Mouse (Mus musculus) forebrain, embryonic 14.5 days (tissue): ENCODE results near the gene Stambpl1. TPM values are rescaled to one million over a fixed set of nuclear protein-coding genes. Genes with fewer than 3 reads are reported as not detected.

Source experiments
- ATAC-seq: fragments of 200-750 bp; cut with Nextera tagmentation; 2 replicates; pipeline ENCODE4 v1.8.0; 2017; ENCODE audit warnings: mild to moderate bottlenecking, moderate library complexity
- DNase-seq: peaks from one replicate; pipeline ENCODE4 v3.0.0-alpha.2; 2015; ENCODE audit warnings: low spot score
- H3K27ac ChIP-seq: fragments of 300-500 bp; sonication (generic); 2 replicates; pipeline ENCODE4 v1.5.1; 2014; ENCODE audit warnings: low read depth, mild to moderate bottlenecking, control low read depth, low read length, moderate library complexity
- H3K27me3 ChIP-seq: fragments of 300-500 bp; sonication (generic); replicated peaks from 2 replicates; pipeline ENCODE4 v1.6.1; 2014; ENCODE audit warnings: low read length, control low read depth, mixed read lengths; ENCODE audit not compliant: control insufficient read depth, insufficient read depth
- H3K36me3 ChIP-seq: fragments of 300-500 bp; sonication (generic); 2 replicates; pipeline ENCODE4 v1.6.1; 2014; ENCODE audit warnings: low read length, control low read depth; ENCODE audit not compliant: control insufficient read depth, insufficient read depth
- H3K4me1 ChIP-seq: fragments of 300-500 bp; sonication (generic); 2 replicates; pipeline ENCODE4 v1.6.1; 2014; ENCODE audit warnings: antibody characterized with exemption, low read length, control low read depth; ENCODE audit not compliant: control insufficient read depth, insufficient read depth
- H3K4me2 ChIP-seq: fragments of 300-500 bp; sonication (generic); 2 replicates; pipeline ENCODE4 v1.6.1; 2014; ENCODE audit warnings: mild to moderate bottlenecking, control low read depth, low read length
- H3K4me3 ChIP-seq: fragments of 300-500 bp; sonication (generic); 2 replicates; pipeline ENCODE4 v1.5.1; 2014; ENCODE audit warnings: low read depth, low read length, control low read depth
- H3K9ac ChIP-seq: fragments of 300-500 bp; sonication (generic); 2 replicates; pipeline ENCODE4 v1.6.1; 2014; ENCODE audit warnings: mild to moderate bottlenecking, low read length, control low read depth, moderate library complexity
- H3K9me3 ChIP-seq: fragments of 300-500 bp; sonication (generic); replicated peaks from 2 replicates; pipeline ENCODE4 v1.6.1; 2016; ENCODE audit warnings: low read length, control low read depth, mixed read lengths; ENCODE audit not compliant: control insufficient read depth
- WGBS: fragments of 180-500 bp; shearing (Covaris S2); extraction: QIAGEN DNeasy Blood & Tissue Kit; methylation state at CpG from one replicate; pipeline ENCODE4 v1.1.7; 2014; 5-methylcytosine and 5-hydroxymethylcytosine counted together
- polyA plus RNA-seq: library from polyadenylated mRNA; unstranded; fragments of >200 nt; fragmentation: Nextera tagmentation; extraction: Ambion mirVana; gene quantifications from 2 replicates; pipeline ENCODE4 v1.2.1, GENCODE M21; 2014

Gene Stambpl1
- 5.6 and 9.1 TPM in 2 replicates for polyA plus RNA-seq

- no peaks in the 10 kb centered on the region for H3K27me3 ChIP-seq
- WGBS = under 1% methylated on average over 61 of the region's 62 CpGs
- H3K9ac ChIP-seq = peak within 1 kb of the TSS; percentile 73
- H3K27ac ChIP-seq = no peak within 1 kb of the TSS
- H3K4me1 ChIP-seq = peaks cover 3% of the 10 kb centered on the region; the same call in 1 of the 2 replicates
- H3K36me3 ChIP-seq = no peaks in the 10 kb centered on the region
- DNase-seq = peak; percentile 50
- H3K9me3 ChIP-seq = no peaks in the 10 kb centered on the region
- H3K4me2 ChIP-seq = peak within 1 kb of the TSS; percentile 97
- ATAC-seq = peak; percentile 84
- H3K4me3 ChIP-seq = peak within 1 kb of the TSS; percentile 66
These were observed at the start of gene Stambpl1 for GRCm38 (mm10) chr19:34192008-34192963. Stambpl1 (plus strand) TSS chr19:34192229.

DNA sequence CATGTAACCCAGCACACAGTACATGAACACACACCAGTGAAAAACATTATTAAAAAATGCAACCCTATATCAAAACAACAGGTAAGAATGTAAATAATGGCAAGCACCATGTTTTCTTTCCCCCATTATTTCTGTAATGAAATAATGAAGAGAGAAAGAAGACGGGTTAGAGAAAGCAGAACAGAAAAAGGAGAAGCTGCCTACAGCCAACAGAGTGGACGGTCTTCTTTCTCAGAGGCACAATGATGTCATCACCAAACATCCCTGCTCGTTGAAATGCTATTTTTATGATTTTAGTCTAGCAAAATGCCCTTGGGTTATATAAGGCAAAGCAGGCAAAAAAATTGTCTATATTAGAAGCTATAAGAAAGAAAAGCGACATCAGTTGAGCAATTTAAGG lies 43.6 kb upstream of the Stambpl1 start:
- no peak for DNase-seq
- Histone ChIP-seq H3K4me1 (no peaks in the 10 kb centered on the region), H3K27ac (no peak overlapping the region), H3K36me3 (no peaks in the 10 kb centered on the region), H3K9me3 (no peaks in the 10 kb centered on the region), H3K4me2 (no peak overlapping the region), H3K4me3 (no peak overlapping the region), H3K9ac (no peak overlapping the region), H3K27me3 (no peaks in the 10 kb centered on the region)
- 86% methylated on average over 4 of the region's 4 CpGs for WGBS
- ATAC-seq = no peak

DNA sequence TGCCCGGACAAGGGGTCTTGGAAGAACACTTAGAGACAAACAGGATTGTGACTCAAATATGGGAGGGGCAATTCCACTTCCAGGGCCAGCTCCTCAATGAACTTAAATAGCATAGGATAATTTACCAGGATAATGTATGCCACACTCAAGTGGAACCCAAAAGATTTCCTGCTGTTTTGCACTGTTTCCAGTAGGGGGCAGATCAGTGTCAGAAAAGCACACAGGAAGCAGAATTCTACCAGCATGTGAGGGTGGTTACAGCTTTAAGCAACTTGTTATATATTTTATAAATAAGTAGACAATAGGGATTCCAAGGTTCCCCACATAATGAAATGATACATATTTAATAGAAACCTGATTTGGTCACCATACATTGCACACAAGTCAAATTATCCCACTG lies 40.1 kb upstream of the Stambpl1 start:
- H3K36me3 ChIP-seq = no peaks in the 10 kb centered on the region
- no peaks in the 10 kb centered on the region for H3K9me3 ChIP-seq
- H3K4me2 ChIP-seq = no peak overlapping the region
- H3K27me3 ChIP-seq = no peaks in the 10 kb centered on the region
- no peak overlapping the region for H3K4me3 ChIP-seq
- ATAC-seq = no peak
- WGBS = 90% methylated on average over 1 of the region's 1 CpGs
- H3K4me1 ChIP-seq = no peaks in the 10 kb centered on the region
- no peak overlapping the region for H3K9ac ChIP-seq
- peak; percentile 17 for DNase-seq
- no peak overlapping the region for H3K27ac ChIP-seq

DNA sequence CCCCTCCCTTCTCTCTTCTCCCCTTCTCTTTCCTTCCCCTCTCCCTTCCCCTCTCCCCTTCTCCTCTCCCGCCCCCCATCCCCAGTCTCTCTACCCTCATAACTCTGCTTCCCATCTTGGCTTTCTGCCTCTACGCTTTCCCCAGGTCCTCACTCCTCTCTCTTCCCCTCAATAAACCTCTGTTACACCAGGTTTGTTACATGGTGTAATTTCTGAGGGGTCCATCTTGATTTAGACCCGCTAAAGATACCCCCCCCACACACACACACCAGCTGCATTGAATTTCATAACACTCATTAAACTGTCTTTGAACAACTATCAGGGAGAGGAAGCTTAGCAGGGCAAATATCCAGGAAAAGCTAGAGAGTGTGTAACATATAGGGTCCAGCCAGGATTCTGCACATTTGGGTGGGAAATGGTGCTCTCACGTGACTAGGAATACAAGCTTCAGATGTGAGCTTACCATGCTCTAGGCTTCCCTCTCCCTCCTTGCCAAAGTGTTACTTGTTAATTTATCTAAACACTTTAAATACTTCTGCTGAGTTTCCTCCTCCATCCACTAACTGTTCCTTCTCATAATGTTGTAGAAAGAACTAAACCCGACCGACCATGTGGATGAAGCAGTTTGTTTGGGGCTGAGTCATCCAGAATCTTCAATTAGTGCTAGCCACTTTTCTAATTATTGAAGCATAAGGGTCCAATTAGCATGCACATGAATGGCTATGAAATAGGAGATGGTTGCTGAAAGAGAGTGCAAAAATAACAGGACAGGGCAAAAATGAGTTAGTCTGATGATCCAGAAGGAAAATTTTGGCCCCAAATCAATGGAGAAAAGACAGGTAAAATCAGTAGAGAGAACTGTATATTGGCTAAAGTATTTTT lies 38.5 kb upstream of the Stambpl1 start:
- H3K4me3 ChIP-seq = no peak overlapping the region
- no peak overlapping the region for H3K4me2 ChIP-seq
- DNase-seq = peak; percentile 45
- 52% methylated on average over 6 of the region's 6 CpGs for WGBS
- no peaks in the 10 kb centered on the region for H3K27me3 ChIP-seq
- H3K36me3 ChIP-seq = no peaks in the 10 kb centered on the region
- H3K9me3 ChIP-seq = no peaks in the 10 kb centered on the region
- H3K9ac ChIP-seq = no peak overlapping the region
- peak; percentile 63; the same call in 1 of the 2 replicates for ATAC-seq
- H3K4me1 ChIP-seq = no peaks in the 10 kb centered on the region
- no peak overlapping the region for H3K27ac ChIP-seq

GRCm38 (mm10) chr19:34162693-34163092 lies 29.3 kb upstream of the Stambpl1 start:
- no peaks in the 10 kb centered on the region for H3K9me3 ChIP-seq
- H3K4me2 ChIP-seq = no peak overlapping the region
- no peak overlapping the region for H3K4me3 ChIP-seq
- no peak overlapping the region for H3K27ac ChIP-seq
- 95% methylated on average over 5 of the region's 5 CpGs for WGBS
- H3K4me1 ChIP-seq = no peaks in the 10 kb centered on the region
- no peak for DNase-seq
- H3K27me3 ChIP-seq = no peaks in the 10 kb centered on the region
- ATAC-seq = no peak
- no peaks in the 10 kb centered on the region for H3K36me3 ChIP-seq
- no peak overlapping the region for H3K9ac ChIP-seq

DNA sequence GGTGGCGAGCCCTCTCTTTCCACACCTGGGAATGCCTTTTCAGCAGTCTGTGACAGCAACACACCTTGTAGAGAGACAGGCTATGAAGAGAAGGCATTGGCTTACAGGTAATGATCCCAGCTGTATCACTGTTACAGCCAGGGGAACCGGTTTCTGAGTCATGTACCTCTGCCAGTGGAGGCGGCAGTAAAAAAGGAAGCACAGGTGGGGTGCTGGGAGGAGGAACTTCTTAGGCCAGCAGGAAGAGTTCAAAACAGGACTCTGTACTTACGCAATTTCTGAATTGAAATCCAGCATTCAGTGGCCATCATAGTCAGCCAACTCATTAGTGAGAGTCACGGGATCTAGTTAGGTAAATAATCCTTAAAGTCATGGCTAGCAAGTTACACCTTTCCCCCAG lies 26.1 kb upstream of the Stambpl1 start, which contains the start of gene Ankrd22:
Ankrd22 (minus strand) TSS at position 163 of the 400 bp plus-strand sequence.
- no peaks in the 10 kb centered on the region for H3K27me3 ChIP-seq
- no peaks in the 10 kb centered on the region for H3K4me1 ChIP-seq
- H3K4me2 ChIP-seq = no peak within 1 kb of the TSS
- no peak within 1 kb of the TSS for H3K4me3 ChIP-seq
- no peak for ATAC-seq
- no peak within 1 kb of the TSS for H3K27ac ChIP-seq
- no peaks in the 10 kb centered on the region for H3K9me3 ChIP-seq
- H3K9ac ChIP-seq = no peak within 1 kb of the TSS
- WGBS = 81% methylated on average over 5 of the region's 5 CpGs
- H3K36me3 ChIP-seq = no peaks in the 10 kb centered on the region
- no peak for DNase-seq

- WGBS = 76% methylated on average over 4 of the region's 4 CpGs
- Histone ChIP-seq H3K4me3 (no peak overlapping the region), H3K9ac (no peak overlapping the region), H3K27ac (no peak overlapping the region), H3K4me1 (no peaks in the 10 kb centered on the region), H3K4me2 (no peak overlapping the region), H3K9me3 (no peaks in the 10 kb centered on the region), H3K36me3 (no peaks in the 10 kb centered on the region), H3K27me3 (no peaks in the 10 kb centered on the region)
- no peak for DNase-seq
- no peak for ATAC-seq
These were observed 25.6 kb upstream of the Stambpl1 start for GRCm38 (mm10) chr19:34166386-34166785.

DNA sequence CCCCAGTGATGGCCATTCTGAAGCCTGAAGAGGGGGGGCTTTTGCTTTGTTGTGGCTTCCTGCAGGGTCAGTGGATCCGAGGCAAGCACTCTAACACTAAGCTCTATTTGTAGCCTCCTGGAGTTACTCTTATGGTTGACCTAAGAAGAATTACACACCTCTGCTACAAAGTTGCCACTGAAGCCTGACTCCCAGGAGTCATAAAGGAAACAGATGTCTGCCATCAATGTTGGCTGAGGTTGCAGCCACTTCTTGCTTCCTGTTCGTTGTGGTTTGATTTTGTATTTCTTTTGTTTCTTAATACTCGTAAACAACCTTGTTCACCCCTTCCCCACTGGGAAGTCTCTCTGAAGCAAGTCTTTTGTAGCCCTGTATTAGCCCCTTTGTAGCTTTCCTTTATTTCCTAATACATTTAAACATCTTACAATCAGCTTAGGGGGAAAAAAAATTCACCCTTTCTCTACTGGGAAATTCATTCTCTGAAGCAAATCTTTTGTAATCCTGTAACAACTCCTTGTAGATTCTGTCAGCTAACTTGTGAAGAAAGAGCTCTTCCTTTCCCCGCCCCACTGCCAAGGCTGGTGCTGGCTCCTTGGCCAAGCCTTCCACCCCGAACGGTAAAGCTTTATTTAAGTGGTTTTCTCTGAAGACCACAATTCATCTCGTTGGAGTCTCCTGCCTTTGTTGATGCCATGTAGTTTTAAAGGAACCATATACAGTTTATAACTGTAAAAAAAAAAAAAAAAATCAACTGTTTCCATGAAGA lies 23.9 kb upstream of the Stambpl1 start:
- Histone ChIP-seq H3K27me3 (no peaks in the 10 kb centered on the region), H3K9me3 (no peaks in the 10 kb centered on the region), H3K4me2 (no peak overlapping the region), H3K4me3 (no peak overlapping the region), H3K4me1 (no peaks in the 10 kb centered on the region), H3K36me3 (no peaks in the 10 kb centered on the region), H3K27ac (no peak overlapping the region), H3K9ac (no peak overlapping the region)
- DNase-seq (no peak), ATAC-seq (no peak)
- 40% methylated on average over 7 of the region's 7 CpGs for WGBS
